Mouse (Mus musculus): ENCODE results near the gene Ccsap.

Gene Ccsap

GRCm38 (mm10) chr8:123880271-123880670 is 20.3 kb upstream of the Ccsap start:
- DNase-seq (ENCODE audit: low spot score), result no peak

- no peak for DNase-seq (ENCODE audit: low spot score)
Observed at GRCm38 (mm10) chr8:123877865-123878264, 17.9 kb upstream of the Ccsap start.

GRCm38 (mm10) chr8:123874324-123874723 is 14.3 kb upstream of the Ccsap start:
- no peak for DNase-seq (ENCODE audit: low spot score)

GRCm38 (mm10) chr8:123873364-123873763 is 13.4 kb upstream of the Ccsap start:
- DNase-seq (ENCODE audit: low spot score), result no peak

- no peak for DNase-seq (ENCODE audit: low spot score)
Observed at GRCm38 (mm10) chr8:123872048-123872447, 12.0 kb upstream of the Ccsap start.

GRCm38 (mm10) chr8:123866971-123867370 is 7.0 kb upstream of the Ccsap start:
- DNase-seq (ENCODE audit: low spot score), result peak; percentile 29

- DNase-seq (ENCODE audit: low spot score), result no peak
Observed at GRCm38 (mm10) chr8:123865786-123866185, 5.8 kb upstream of the Ccsap start.

GRCm38 (mm10) chr8:123860386-123860785 is 377 bp upstream of the Ccsap start:
- DNase-seq (ENCODE audit: low spot score), result peak; percentile 10

GRCm38 (mm10) chr8:123858941-123859647 is 915 bp downstream of the Ccsap start:
- peak; percentile 83 for DNase-seq (ENCODE audit: low spot score)

- DNase-seq (ENCODE audit: low spot score), result no peak
Observed at GRCm38 (mm10) chr8:123858574-123858940, 1.5 kb downstream of the Ccsap start.

GRCm38 (mm10) chr8:123857361-123857760 is 2.6 kb downstream of the Ccsap start:
- no peak for DNase-seq (ENCODE audit: low spot score)

- no peak for DNase-seq (ENCODE audit: low spot score)
Observed at GRCm38 (mm10) chr8:123854733-123855475, 5.1 kb downstream of the Ccsap start.

GRCm38 (mm10) chr8:123854252-123854651 is 5.8 kb downstream of the Ccsap start:
- no peak for DNase-seq (ENCODE audit: low spot score)

GRCm38 (mm10) chr8:123851590-123851989 is 8.4 kb downstream of the Ccsap start:
- no peak for DNase-seq (ENCODE audit: low spot score)

GRCm38 (mm10) chr8:123849352-123849751 is 10.7 kb downstream of the Ccsap start:
- DNase-seq (ENCODE audit: low spot score), result no peak

GRCm38 (mm10) chr8:123847546-123847945 is 12.5 kb downstream of the Ccsap start:
- no peak for DNase-seq (ENCODE audit: low spot score)

GRCm38 (mm10) chr8:123846509-123846908 is 13.5 kb downstream of the Ccsap start:
- DNase-seq (ENCODE audit: low spot score), result no peak

GRCm38 (mm10) chr8:123845991-123846390 is 14.0 kb downstream of the Ccsap start:
- no peak for DNase-seq (ENCODE audit: low spot score)

GRCm38 (mm10) chr8:123845114-123845513 is 14.9 kb downstream of the Ccsap start:
- DNase-seq (ENCODE audit: low spot score), result no peak

- DNase-seq (ENCODE audit: low spot score), result no peak
Observed at GRCm38 (mm10) chr8:123844341-123844740, 15.7 kb downstream of the Ccsap start.

- DNase-seq (ENCODE audit: low spot score), result no peak
Observed at GRCm38 (mm10) chr8:123842086-123842485, 17.9 kb downstream of the Ccsap start.

- no peak for DNase-seq (ENCODE audit: low spot score)
Observed at GRCm38 (mm10) chr8:123840578-123841345, 19.2 kb downstream of the Ccsap start.

- no peak for DNase-seq (ENCODE audit: low spot score)
Observed at GRCm38 (mm10) chr8:123838496-123838895, 21.5 kb downstream of the Ccsap start.

All from adipocyte (in vitro differentiated cells).